In the genomic region with DNA sequence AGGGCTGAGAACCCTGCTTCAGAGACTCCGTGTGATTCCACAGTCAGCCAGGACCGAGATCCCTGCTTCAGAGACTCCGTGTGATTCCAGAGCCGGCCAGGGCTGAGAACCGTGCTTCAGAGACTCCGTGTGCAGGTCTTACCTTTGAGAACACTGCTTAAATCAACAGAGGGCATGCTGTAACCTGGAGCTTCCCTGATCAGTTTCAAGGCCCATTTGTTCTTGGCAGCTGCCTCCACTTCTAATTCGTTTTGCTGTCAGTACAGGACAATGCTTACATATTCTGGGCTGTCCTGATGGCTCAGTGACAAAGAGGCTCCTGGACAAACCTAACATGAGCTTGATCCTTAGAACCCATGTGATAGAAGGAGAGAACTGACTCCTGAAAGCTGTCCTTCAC, we compare ENCODE assay signal across 32 mouse cellular contexts. TPM values are rescaled to one million over a fixed set of nuclear protein-coding genes. Genes with fewer than 3 reads are reported as not detected.
DNase-seq lines count a peak whose midpoint lies in the region; ATAC-seq and TF ChIP-seq lines count a peak whose summit lies in the region.
"Had no signal": no experiment of that assay in that cellular context is flagged by ENCODE, and none has a peak within 500 bp of the region (broad histone marks: within the 10 kb centered on the region; RNA-seq: fewer than 3 reads in every experiment).

No protein-coding gene starts in this region.

- ATAC-seq in liver, postnatal 0 days, result no peak
- no peak for ATAC-seq in liver, embryonic 11.5 days (replicated peaks; ENCODE audit: low FRiP score)
- ATAC-seq in stomach, postnatal 0 days (ENCODE audit: low FRiP score, low TSS enrichment), result no peak
- ATAC-seq: CD4-positive, CD25-positive, alpha-beta regulatory T cell, adult 4 months; forebrain, embryonic 14.5 days; forebrain, postnatal 0 days had no signal

- H3K4me3 ChIP-seq in liver, postnatal 0 days (ENCODE audit: low read depth, low read length), result no peak overlapping the region
- no peak overlapping the region for H3K4me3 ChIP-seq in liver, embryonic 11.5 days (ENCODE audit: low read depth, low read length)
- no peak overlapping the region for H3K4me3 ChIP-seq in stomach, postnatal 0 days (ENCODE audit: low read depth, low read length)
- H3K4me3 ChIP-seq: embryonic facial prominence, embryonic 15.5 days; gastrocnemius, adult 2 months; hindbrain, embryonic 12.5 days; hindbrain, embryonic 15.5 days had no signal

- peak; percentile 18 to 24 for DNase-seq in adrenal gland, postnatal 36 days
- DNase-seq in adrenal gland, postnatal 25 days, result no peak
- no peak for DNase-seq in liver, postnatal 0 days
- no peak for DNase-seq in liver, embryonic 11.5 days (ENCODE audit: low spot score)
- DNase-seq in urinary bladder, postnatal 36 days (ENCODE audit: low spot score in 2 of 2), result peak; percentile 15 to 18
- no peak for DNase-seq in urinary bladder, postnatal 4 days (ENCODE audit: low spot score in 2 of 2)
- DNase-seq in stomach, postnatal 0 days (ENCODE audit: low spot score), result no peak
- no peak for DNase-seq in cerebellum, postnatal 4 days (ENCODE audit: low spot score in 2 of 2)
- DNase-seq: cerebellum, adult 11 months; cerebellum, adult 2 months; cerebellum, adult 9-11 months; cerebellum, postnatal 25 days; embryo, embryonic 11 days; forebrain, postnatal 0 days; gastrocnemius, adult 2 months; gastrocnemius, postnatal 14 days; heart, adult 11 months had no signal

- peaks cover 11% of the 10 kb centered on the region; the same call in 1 of the 2 replicates for H3K4me1 ChIP-seq in liver, postnatal 0 days (ENCODE audit: insufficient read depth)
- no peaks in the 10 kb centered on the region for H3K4me1 ChIP-seq in liver, embryonic 11.5 days (replicated peaks; ENCODE audit: control insufficient read depth, insufficient read depth, low read length)
- no peaks in the 10 kb centered on the region for H3K4me1 ChIP-seq in stomach, postnatal 0 days (replicated peaks; ENCODE audit: control insufficient read depth, insufficient read depth)
- H3K4me1 ChIP-seq: embryonic facial prominence, embryonic 15.5 days; hindbrain, embryonic 12.5 days; hindbrain, embryonic 15.5 days had no signal

- no peaks in the 10 kb centered on the region for H3K9me3 ChIP-seq in liver, postnatal 0 days (ENCODE audit: low read length)
- H3K9me3 ChIP-seq in liver, embryonic 11.5 days (ENCODE audit: control insufficient read depth, low read length), result no peaks in the 10 kb centered on the region
- no peaks in the 10 kb centered on the region for H3K9me3 ChIP-seq in stomach, postnatal 0 days (ENCODE audit: control insufficient read depth, low read length)
- H3K9me3 ChIP-seq: embryonic facial prominence, embryonic 15.5 days; hindbrain, embryonic 12.5 days; hindbrain, embryonic 15.5 days had no signal

- no peaks in the 10 kb centered on the region for H3K27me3 ChIP-seq in liver, postnatal 0 days (ENCODE audit: insufficient read depth, low read length)
- H3K27me3 ChIP-seq in liver, embryonic 11.5 days (replicated peaks; ENCODE audit: control insufficient read depth, insufficient read depth, low read length), result no peaks in the 10 kb centered on the region
- no peaks in the 10 kb centered on the region for H3K27me3 ChIP-seq in stomach, postnatal 0 days (ENCODE audit: control insufficient read depth, insufficient read depth, low read length)
- H3K27me3 ChIP-seq: hindbrain, embryonic 12.5 days; hindbrain, embryonic 15.5 days had no signal

- H3K36me3 ChIP-seq in liver, postnatal 0 days (replicated peaks; ENCODE audit: insufficient read depth, low read length), result no peaks in the 10 kb centered on the region
- no peaks in the 10 kb centered on the region for H3K36me3 ChIP-seq in liver, embryonic 11.5 days (ENCODE audit: control insufficient read depth, insufficient read depth, low read length)
- no peaks in the 10 kb centered on the region for H3K36me3 ChIP-seq in stomach, postnatal 0 days (ENCODE audit: control insufficient read depth, insufficient read depth, low read length)
- H3K36me3 ChIP-seq: embryonic facial prominence, embryonic 15.5 days; hindbrain, embryonic 12.5 days; hindbrain, embryonic 15.5 days had no signal

- H3K4me2 ChIP-seq in liver, postnatal 0 days (ENCODE audit: low read depth, low read length), result no peak overlapping the region
- no peak overlapping the region for H3K4me2 ChIP-seq in liver, embryonic 11.5 days
- H3K4me2 ChIP-seq in stomach, postnatal 0 days (replicated peaks; ENCODE audit: low read depth), result no peak overlapping the region
- H3K4me2 ChIP-seq: embryonic facial prominence, embryonic 15.5 days; heart, embryonic 11.5 days; hindbrain, embryonic 12.5 days; hindbrain, embryonic 15.5 days had no signal

- H3K27ac ChIP-seq in liver, postnatal 0 days (ENCODE audit: low read depth), result peak overlapping the region; percentile 57; the same call in 1 of the 2 replicates
- H3K27ac ChIP-seq in liver, embryonic 11.5 days (ENCODE audit: low read depth, low read length), result no peak overlapping the region
- 0 out of 2 replicates have a peak overlapping the region, but pooled peaks have one; percentile 58 for H3K27ac ChIP-seq in stomach, postnatal 0 days (replicated peaks)
- H3K27ac ChIP-seq: embryonic facial prominence, embryonic 15.5 days; gastrocnemius, adult 2 months; hindbrain, embryonic 12.5 days; hindbrain, embryonic 15.5 days had no signal

- WGBS in liver, postnatal 0 days (ENCODE audit: insufficient replicate concordance), result 69% methylated on average over 7 of the region's 7 CpGs
- 71% methylated on average over 7 of the region's 7 CpGs for WGBS in liver, embryonic 11.5 days
- WGBS in stomach, postnatal 0 days, result 41% methylated on average over 7 of the region's 7 CpGs

- H3K9ac ChIP-seq in liver, postnatal 0 days (replicated peaks), result no peak overlapping the region
- H3K9ac ChIP-seq in liver, embryonic 11.5 days (ENCODE audit: low read depth, low read length), result no peak overlapping the region
- H3K9ac ChIP-seq in stomach, postnatal 0 days (ENCODE audit: low read length), result no peak overlapping the region
- H3K9ac ChIP-seq: embryonic facial prominence, embryonic 15.5 days; forebrain, postnatal 0 days; hindbrain, embryonic 12.5 days; hindbrain, embryonic 15.5 days had no signal

- TF ChIP-seq EP300 in liver, postnatal 0 days (IDR thresholded peaks at IDR 0.05; ENCODE audit: low read depth), result no peak
- no peak for TF ChIP-seq EP300 in stomach, postnatal 0 days (optimal IDR thresholded peaks at IDR 0.05)

- TF ChIP-seq CTCF in liver, postnatal 0 days (IDR thresholded peaks at IDR 0.05; ENCODE audit: low read depth), result no peak
- TF ChIP-seq CTCF in stomach, postnatal 0 days (IDR thresholded peaks at IDR 0.05; ENCODE audit: low read depth), result no peak

RNA-seq across cellular contexts. Expression of gene Gcnt3, which starts 39.3 kb away (rescaled TPM):
- total RNA-seq in adrenal gland, postnatal 36 days (2021), result not detected
- not detected in 2 replicates for total RNA-seq in adrenal gland, postnatal 25 days (2021)
- not detected in 2 replicates for polyA plus RNA-seq in liver, postnatal 0 days (2015; fragmentation: Nextera tagmentation; extraction: Ambion mirVana)
- polyA plus RNA-seq in liver, embryonic 11.5 days (2014; fragmentation: Nextera tagmentation; extraction: Ambion mirVana), result not detected in 2 replicates
- 76.2 and 81.1 TPM in 2 replicates for polyA plus RNA-seq in stomach, postnatal 0 days (2015; fragmentation: Nextera tagmentation; extraction: Ambion mirVana)
- total RNA-seq: adrenal gland, postnatal 4 days; forebrain, postnatal 0 days; gastrocnemius, adult 2 months; gastrocnemius, postnatal 14 days; gastrocnemius, postnatal 4 days; hematopoietic stem cell, adult 5-6 weeks; MEL had no signal
- polyA plus RNA-seq: CD4-positive, CD25-positive, alpha-beta regulatory T cell, adult 4 months; cerebellum, adult 2 months; cortical plate, adult 2 months; embryonic facial prominence, embryonic 11.5 days; forebrain, embryonic 11.5 days; forebrain, embryonic 14.5 days; forebrain, postnatal 0 days; frontal cortex, adult 2 months; heart, embryonic 11.5 days; heart, embryonic 14.5 days; hindbrain, embryonic 12.5 days; hindbrain, embryonic 15.5 days had no signal

Comparison
In these comparisons a context has a peak if more than half of its experiments do, and no peak if none do; other contexts are left out.
1. DNase-seq: peak in adrenal gland, postnatal 36 days (2 of 2) and urinary bladder, postnatal 36 days (2 of 2); none in adrenal gland, postnatal 25 days (single experiment), liver, postnatal 0 days (single experiment), liver, embryonic 11.5 days (single experiment), urinary bladder, postnatal 4 days (0 of 2), stomach, postnatal 0 days (single experiment) and cerebellum, postnatal 4 days (0 of 2).
2. RNA of gene Gcnt3, which starts 39.3 kb away (polyA plus RNA-seq): 76.2 to 81.1 TPM in stomach, postnatal 0 days; not detected in liver, postnatal 0 days and not detected in liver, embryonic 11.5 days; every median in the first group is over 10 times any median in the second.